Mouse (Mus musculus) CH12.LX (cell line): ENCODE data around the gene Caln1. TPM values are rescaled to one million over a fixed set of nuclear protein-coding genes. Genes with fewer than 3 reads are reported as not detected.

Experiments used
- DNase-seq: peaks from one replicate; pipeline ENCODE4 v3.0.0-alpha.2; 2013; ENCODE audit errors: extremely low read depth
- H3K27ac ChIP-seq: 2 replicates; pipeline ENCODE4 v1.5.1; 2012; ENCODE audit warnings: low read depth, mild to moderate bottlenecking, control low read depth, moderate library complexity; ENCODE audit not compliant: insufficient read depth
- H3K27me3 ChIP-seq: replicated peaks from 2 replicates; pipeline ENCODE3; 2012; ENCODE audit warnings: inconsistent platforms
- H3K36me3 ChIP-seq, 2 experiments: replicated peaks in 1 of 2; 2 replicates each; pipeline versions ENCODE3 to v1.6.1; 2012; ENCODE audit warnings: inconsistent platforms in 1 of 2, low read length in 1 of 2, mild to moderate bottlenecking in 1 of 2, mixed read lengths in 1 of 2, moderate library complexity in 1 of 2; ENCODE audit not compliant: control insufficient read depth in 1 of 2, insufficient read depth in 1 of 2
- H3K4me1 ChIP-seq, 2 experiments: 2 replicates each; pipeline ENCODE4 v1.6.1; 2012; ENCODE audit warnings: inconsistent platforms in 1 of 2, moderate library complexity in 1 of 2; ENCODE audit not compliant: insufficient read depth in 2 of 2, control insufficient read depth in 1 of 2
- H3K4me2 ChIP-seq: 2 replicates; pipeline ENCODE4 v1.6.1; 2012; ENCODE audit warnings: low read depth, mild to moderate bottlenecking, control low read depth; ENCODE audit not compliant: poor library complexity, insufficient read depth, severe bottlenecking
- H3K4me3 ChIP-seq, 3 experiments: fragments of 150-350 bp in 1 of 3; sonication (generic) in 1 of 3; replicated peaks in 1 of 3; 2 replicates each; pipeline versions ENCODE3 to v1.5.1; 2011 to 2012; ENCODE audit warnings: low read depth in 2 of 3, low read length in 2 of 3, mild to moderate bottlenecking in 2 of 3, moderate library complexity in 2 of 3, control low read depth in 1 of 3, improper control_type of control experiment in 1 of 3, inconsistent platforms in 1 of 3, mixed read lengths in 1 of 3; ENCODE audit not compliant: poor library complexity in 1 of 3
- H3K79me2 ChIP-seq: replicated peaks from 2 replicates; pipeline ENCODE4 v1.6.1; 2012; ENCODE audit warnings: mild to moderate bottlenecking, moderate library complexity; ENCODE audit not compliant: control insufficient read depth, poor library complexity, insufficient read depth, severe bottlenecking; ENCODE audit errors: extremely low read depth
- H3K9ac ChIP-seq: 2 replicates; pipeline ENCODE4 v1.6.1; 2012; ENCODE audit warnings: low read depth, mild to moderate bottlenecking, control low read depth, moderate library complexity; ENCODE audit not compliant: insufficient read depth
- H3K9me3 ChIP-seq: replicated peaks from 2 replicates; pipeline ENCODE3; 2012; ENCODE audit warnings: low read length, inconsistent platforms, mixed read lengths
- BHLHE40 ChIP-seq: IDR thresholded peaks from 2 replicates; pipeline ENCODE4 v1.6.1; 2011; ENCODE audit warnings: mild to moderate bottlenecking, low read depth, low read length, improper control_type of control experiment
- CHD1 ChIP-seq: IDR thresholded peaks from 2 replicates; pipeline ENCODE4 v1.6.1; 2012; ENCODE audit warnings: low read depth, low read length, improper control_type of control experiment, inconsistent platforms
- E2F4 ChIP-seq: IDR thresholded peaks from 2 replicates; pipeline ENCODE4 v1.6.1; 2011; ENCODE audit warnings: low read depth, low read length, improper control_type of control experiment; ENCODE audit not compliant: insufficient replicate concordance
- ELF1 ChIP-seq: IDR thresholded peaks from 2 replicates; pipeline ENCODE4 v1.6.1; 2014; ENCODE audit warnings: low read depth, mild to moderate bottlenecking, inconsistent platforms, low read length, improper control_type of control experiment
- EP300 ChIP-seq: IDR thresholded peaks from 2 replicates; pipeline ENCODE4 v1.6.1; 2011; ENCODE audit warnings: low read length, improper control_type of control experiment
- IRF4 ChIP-seq: IDR thresholded peaks from 2 replicates; pipeline ENCODE4 v1.6.1; 2014; ENCODE audit warnings: low read depth, mild to moderate bottlenecking, inconsistent platforms, low read length, improper control_type of control experiment
- JUN ChIP-seq: IDR thresholded peaks from 2 replicates; pipeline ENCODE4 v1.6.1; 2011; ENCODE audit warnings: low read depth, mild to moderate bottlenecking, low read length, improper control_type of control experiment, moderate library complexity; ENCODE audit not compliant: insufficient read depth
- JUND ChIP-seq: conservative IDR thresholded peaks from 2 replicates; pipeline ENCODE4 v1.6.1; 2011; ENCODE audit warnings: low read depth, low read length, improper control_type of control experiment
- KAT2A ChIP-seq: IDR thresholded peaks from 2 replicates; pipeline ENCODE4 v1.6.1; 2012; ENCODE audit warnings: low read length, improper control_type of control experiment, inconsistent platforms; ENCODE audit not compliant: insufficient replicate concordance
- MAFK ChIP-seq: IDR thresholded peaks from 2 replicates; pipeline ENCODE4 v1.6.1; 2011; ENCODE audit warnings: low read length, improper control_type of control experiment; ENCODE audit not compliant: insufficient replicate concordance
- MAZ ChIP-seq: IDR thresholded peaks from 2 replicates; pipeline ENCODE4 v1.6.1; 2012; ENCODE audit warnings: low read depth, mild to moderate bottlenecking, inconsistent platforms, low read length, improper control_type of control experiment, moderate library complexity
- NELFE ChIP-seq: IDR thresholded peaks from 2 replicates; pipeline ENCODE4 v1.6.1; 2011; ENCODE audit warnings: low read depth, low read length, improper control_type of control experiment
- POLR2A ChIP-seq: IDR thresholded peaks from 2 replicates; pipeline ENCODE4 v1.6.1; 2011; ENCODE audit warnings: low read depth, mild to moderate bottlenecking, improper control_type of control experiment, low read length
- RAD21 ChIP-seq: IDR thresholded peaks from 2 replicates; pipeline ENCODE4 v1.6.1; 2011; ENCODE audit warnings: low read depth, mild to moderate bottlenecking, low read length, improper control_type of control experiment, moderate library complexity
- RCOR1 ChIP-seq: conservative IDR thresholded peaks from 2 replicates; pipeline ENCODE4 v1.6.1; 2012; ENCODE audit warnings: low read depth, mild to moderate bottlenecking, inconsistent platforms, low read length, improper control_type of control experiment
- SIN3A ChIP-seq: IDR thresholded peaks from 2 replicates; pipeline ENCODE4 v1.6.1; 2012; ENCODE audit warnings: low read length, improper control_type of control experiment, inconsistent platforms
- UBTF ChIP-seq: IDR thresholded peaks from 2 replicates; pipeline ENCODE4 v1.6.1; 2012; ENCODE audit warnings: low read depth, mild to moderate bottlenecking, inconsistent platforms, low read length, improper control_type of control experiment, moderate library complexity
- USF1 ChIP-seq: IDR thresholded peaks from 2 replicates; pipeline ENCODE4 v1.6.1; 2014; ENCODE audit warnings: low read depth, mild to moderate bottlenecking, inconsistent platforms, low read length, improper control_type of control experiment
- USF2 ChIP-seq: conservative IDR thresholded peaks from 2 replicates; pipeline ENCODE4 v1.6.1; 2011; ENCODE audit warnings: low read depth, low read length, improper control_type of control experiment
- dilution Hi-C: fragments of 300-500 bp; cut with MboI; formaldehyde crosslinking; loops from 2 replicates; pipeline ENCODE4 v1.14.3; 2020; ENCODE audit warnings: low sequenced_read_pairs; ENCODE audit not compliant: extremely low pct_unique_long_range_greater_than_20kb, extremely low pct_ligation_motif_present
- in situ Hi-C: fragments of 300-500 bp; cut with MboI; formaldehyde crosslinking; loops from 3 replicates; pipeline ENCODE4 v1.14.3; 2019; ENCODE audit warnings: low sequenced_read_pairs, low pct_ligation_motif_present, low pct_unique_long_range_greater_than_20kb, mixed read lengths
- polyA plus RNA-seq: library from polyadenylated mRNA; unstranded; fragments of >175 nt; gene quantifications from 2 replicates; pipeline ENCODE4 v1.2.1, GENCODE M21; 2012; ENCODE audit warnings: low read depth; ENCODE audit not compliant: insufficient read length
- total RNA-seq, 2 experiments: library from RNA; depleted of rRNA; stranded (reverse); fragments of 300-350 nt in 1 of 2; fragments of >200 nt in 1 of 2; gene quantifications; 2 replicates each; pipeline ENCODE4 v1.2.3; 2012 to 2014

Gene Caln1
- total and polyA plus RNA-seq, 3 experiments: under 0.01 TPM; not detected in 2

GRCm38 (mm10) chr5:130330801-130331200 lies 38.5 kb upstream of the Caln1 start:
- H3K27me3 ChIP-seq: no peaks in the 10 kb centered on the region
- H3K4me2 ChIP-seq: no peak overlapping the region
- no peak for TF ChIP-seq CHD1
- TF ChIP-seq USF1: no peak
- TF ChIP-seq JUND: no peak
- TF ChIP-seq POLR2A: no peak
- no peak for TF ChIP-seq EP300
- no peak for TF ChIP-seq ELF1
- TF ChIP-seq RCOR1: no peak
- no peak for TF ChIP-seq NELFE
- no peak for TF ChIP-seq MAFK
- no peak for TF ChIP-seq USF2
- TF ChIP-seq MAZ: no peak
- no peak for TF ChIP-seq UBTF
- TF ChIP-seq BHLHE40: no peak
- TF ChIP-seq, all 38 proteins: peak for 0
- H3K4me3 ChIP-seq: no peak overlapping the region
- H3K36me3 ChIP-seq: peaks cover 33 to 72% of the 10 kb centered on the region in 2 experiments
- in situ Hi-C loops: no loop called here
- no peaks in the 10 kb centered on the region for H3K79me2 ChIP-seq
- H3K9me3 ChIP-seq: peaks cover 6% of the 10 kb centered on the region
- no peak overlapping the region for H3K27ac ChIP-seq
- no peak for DNase-seq
- dilution Hi-C loops: no loop called here
- H3K9ac ChIP-seq: no peak overlapping the region
- H3K4me1 ChIP-seq: no peaks in the 10 kb centered on the region

GRCm38 (mm10) chr5:130331206-130331605 lies 38.0 kb upstream of the Caln1 start:
- Histone ChIP-seq H3K27me3 (no peaks in the 10 kb centered on the region), H3K9me3 (peaks cover 6% of the 10 kb centered on the region), H3K9ac (no peak overlapping the region), H3K36me3 (peaks cover 34 to 73% of the 10 kb centered on the region in 2 experiments), H3K4me2 (no peak overlapping the region), H3K4me1 (no peaks in the 10 kb centered on the region), H3K27ac (no peak overlapping the region), H3K4me3 (no peak overlapping the region)
- in situ Hi-C loops (no loop called here), dilution Hi-C loops (no loop called here)
- DNase-seq: no peak
- TF ChIP-seq RCOR1 (no peak), CHD1 (no peak), RAD21 (no peak), MAFK (no peak), UBTF (no peak), POLR2A (no peak), MAZ (no peak), SIN3A (no peak), KAT2A (no peak), ELF1 (no peak), E2F4 (no peak), JUN (no peak), IRF4 (no peak)
- TF ChIP-seq, all 38 proteins: peak for 0
- no peaks in the 10 kb centered on the region for H3K79me2 ChIP-seq
